Mouse (Mus musculus) embryonic fibroblast, embryonic 13.5 days (primary cell): ENCODE results near the gene Nectin2.

Experiments
- CTCF ChIP-seq: IDR thresholded peaks from 2 replicates; pipeline ENCODE4 v1.5.1; 2011; ENCODE audit warnings: mild to moderate bottlenecking, control low read depth, low read length, moderate library complexity, borderline replicate concordance; ENCODE audit not compliant: insufficient read depth
- POLR2A ChIP-seq: IDR thresholded peaks from 2 replicates; pipeline ENCODE4 v1.6.1; 2011; ENCODE audit warnings: low read depth, mild to moderate bottlenecking, control low read depth, low read length, moderate library complexity

DNA sequence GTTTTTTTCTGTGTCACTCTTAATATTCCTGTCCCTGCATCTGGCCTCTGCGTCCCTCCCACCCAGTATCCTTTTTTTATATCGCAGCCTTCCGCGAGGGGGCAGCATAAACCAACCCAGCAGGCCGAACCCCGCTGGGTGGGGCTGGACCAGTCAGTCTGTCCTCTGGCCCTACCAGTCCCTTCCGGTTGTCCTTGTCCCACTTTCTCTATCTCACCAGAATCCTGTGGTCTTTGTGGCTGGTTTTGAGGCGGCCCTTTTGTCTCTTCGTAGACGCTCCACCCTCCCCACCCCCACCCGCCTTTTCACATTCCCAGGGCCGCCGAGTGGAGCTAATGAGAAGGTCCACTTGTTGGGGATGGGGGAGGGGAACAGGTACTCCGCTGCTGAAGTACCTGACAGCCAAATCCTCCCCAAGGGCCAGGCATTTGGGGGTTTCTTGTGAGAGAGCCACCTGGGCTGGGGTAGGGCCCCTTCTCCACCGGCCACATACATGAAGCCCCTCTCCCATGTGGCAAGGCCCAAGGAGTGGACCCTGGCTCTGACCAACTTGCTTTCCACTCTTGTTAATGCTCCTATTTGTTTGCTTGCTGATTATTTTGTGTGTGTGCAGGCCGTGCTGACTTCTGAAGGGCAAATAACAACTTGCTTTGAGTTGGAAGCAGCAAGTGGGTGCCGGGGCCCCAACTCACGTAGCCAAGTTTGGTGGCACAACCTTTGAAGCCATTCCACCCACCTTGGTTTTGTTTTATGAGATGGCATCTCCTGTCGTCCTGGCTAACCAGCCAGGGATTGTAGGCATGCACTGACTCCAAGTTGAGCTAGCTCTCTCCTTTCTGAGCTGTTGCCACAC, at the start of gene Nectin2:
- TF ChIP-seq POLR2A (peak; percentile 55; the same call in 1 of the 2 replicates), CTCF (peak; percentile 45; the same call in 1 of the 2 replicates)
